Mouse (Mus musculus): ENCODE measurements around the gene Gm13290. TPM values are rescaled to one million over a fixed set of nuclear protein-coding genes. Genes with fewer than 3 reads are reported as not detected.

Gene Gm13290
- not detected for polyA plus RNA-seq (2014; fragmentation: Illumina TruSeq; extraction: RNeasy Lipid Tissue Mini Kit (QIAGEN cat#74804); ENCODE audit: low read depth, low replicate concordance)

GRCm38 (mm10) chr4:88773534-88773933, at the start of gene Gm13290:
Gene Gm13290 (plus strand): TSS chr4:88773834.

GRCm38 (mm10) chr4:88754818-88755340, 18.8 kb upstream of the Gm13290 start, which contains the start of gene Gm13271:
Gene Gm13271 (plus strand): TSS chr4:88754868.

GRCm38 (mm10) chr4:88759610-88760268, 13.9 kb upstream of the Gm13290 start, which contains the start of gene Gm13283:
Gene Gm13283 (plus strand): TSS chr4:88760119.

DNA sequence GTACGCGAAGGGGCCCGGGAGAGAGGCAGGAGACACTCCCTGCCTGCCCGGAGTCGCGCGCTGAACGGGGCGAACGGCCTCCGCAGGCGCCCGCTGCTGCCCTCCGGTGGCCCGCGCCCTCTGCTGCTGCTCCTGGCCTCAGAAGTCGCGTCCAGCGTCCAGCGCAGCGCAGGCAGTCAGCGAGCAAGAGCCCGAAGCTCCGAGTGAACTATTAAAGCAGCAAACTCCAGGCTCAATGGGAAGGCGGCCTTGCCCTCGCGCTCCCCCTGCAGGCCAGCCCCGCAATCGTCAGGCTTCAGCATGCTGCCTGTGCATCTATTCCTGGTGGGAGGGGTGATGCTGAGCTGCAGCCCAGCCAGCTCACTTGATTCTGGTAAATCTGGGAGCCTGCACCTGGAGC, 3.0 kb downstream of the Gm13290 start, which contains the start of gene Gm13289:
Gene Gm13289 (plus strand): TSS at position 301 of the 400 bp plus-strand sequence.

GRCm38 (mm10) chr4:88779550-88779949, 5.9 kb downstream of the Gm13290 start, which contains the start of gene Gm13272:
Gene Gm13272 (plus strand): TSS chr4:88779850.

DNA sequence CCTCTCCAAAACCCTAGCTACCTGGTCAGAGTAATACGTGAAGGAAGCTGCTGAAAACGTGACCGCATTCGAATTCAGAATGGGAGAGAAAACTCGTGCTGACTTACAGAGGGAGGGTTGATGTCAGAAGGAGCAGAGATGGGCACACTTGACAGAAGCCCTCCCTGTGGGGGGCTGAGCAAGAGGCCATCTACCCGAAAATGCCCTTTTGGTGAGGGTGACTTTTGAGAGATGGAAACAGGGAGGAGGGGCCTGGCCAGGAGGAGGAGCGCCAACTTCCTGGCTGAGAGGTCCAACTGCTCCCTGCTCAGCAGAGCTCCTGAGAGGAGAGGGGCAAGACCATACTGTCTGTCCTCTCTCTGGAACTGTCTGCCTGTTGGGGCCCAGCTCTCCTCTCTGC, 8.2 kb downstream of the Gm13290 start, which contains the start of gene Ifnz:
Gene Ifnz (plus strand): TSS at position 301 of the 400 bp plus-strand sequence.

GRCm38 (mm10) chr4:88785409-88785808, 11.8 kb downstream of the Gm13290 start, which contains the start of gene Gm13276:
Gene Gm13276 (plus strand): TSS chr4:88785709.

DNA sequence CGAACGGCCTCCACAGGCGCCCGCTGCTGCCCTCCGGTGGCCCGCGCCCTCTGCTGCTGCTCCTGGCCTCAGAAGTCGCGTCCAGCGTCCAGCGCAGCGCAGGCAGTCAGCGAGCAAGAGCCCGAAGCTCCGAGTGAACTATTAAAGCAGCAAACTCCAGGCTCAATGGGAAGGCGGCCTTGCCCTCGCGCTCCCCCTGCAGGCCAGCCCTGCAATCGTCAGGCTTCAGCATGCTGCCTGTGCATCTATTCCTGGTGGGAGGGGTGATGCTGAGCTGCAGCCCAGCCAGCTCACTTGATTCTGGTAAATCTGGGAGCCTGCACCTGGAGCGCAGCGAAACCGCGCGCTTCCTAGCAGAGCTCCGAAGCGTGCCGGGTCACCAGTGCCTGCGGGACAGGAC, 14.8 kb downstream of the Gm13290 start, which contains the start of gene Gm13277:
Gene Gm13277 (plus strand): TSS at position 231 of the 400 bp plus-strand sequence.

GRCm38 (mm10) chr4:88791250-88791649, 17.6 kb downstream of the Gm13290 start, which contains the start of gene Gm13278:
Gene Gm13278 (plus strand): TSS chr4:88791550.

GRCm38 (mm10) chr4:88793936-88794675, 20.5 kb downstream of the Gm13290 start, which contains the start of gene Gm13275:
Gene Gm13275 (plus strand): TSS chr4:88794487.

GRCm38 (mm10) chr4:88797097-88797496, 23.5 kb downstream of the Gm13290 start, which contains the start of gene Gm13279:
Gene Gm13279 (plus strand): TSS chr4:88797397.

GRCm38 (mm10) chr4:88799365-88799764, 25.7 kb downstream of the Gm13290 start, which contains the start of gene Gm13285:
Gene Gm13285 (plus strand): TSS chr4:88799665.

GRCm38 (mm10) chr4:88802954-88803353, 29.3 kb downstream of the Gm13290 start, which contains the start of gene Gm13287:
Gene Gm13287 (plus strand): TSS chr4:88803254.

GRCm38 (mm10) chr4:88805231-88805630, 31.6 kb downstream of the Gm13290 start, which contains the start of gene Gm13288:
Gene Gm13288 (plus strand): TSS chr4:88805531.

DNA sequence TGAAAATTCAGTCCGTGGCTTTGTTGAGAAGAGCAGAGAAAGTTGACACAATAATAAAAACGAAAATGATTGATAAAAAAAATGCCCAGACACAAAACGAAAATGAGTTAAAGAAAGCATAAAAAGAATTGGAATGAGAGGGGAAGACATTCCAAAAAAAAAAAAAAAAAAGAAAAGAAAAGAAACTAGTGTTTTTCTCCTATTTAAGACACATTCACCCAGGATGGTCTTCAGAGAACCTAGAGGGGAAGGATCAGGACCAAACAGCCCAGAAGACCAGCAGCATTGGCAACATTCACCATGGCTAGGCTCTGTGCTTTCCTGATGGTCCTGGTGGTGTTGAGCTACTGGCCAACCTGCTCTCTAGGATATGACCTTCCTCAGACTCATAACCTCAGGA, 42.3 kb downstream of the Gm13290 start, which contains the start of gene Ifna7:
Gene Ifna7 (plus strand): TSS at position 301 of the 400 bp plus-strand sequence.

DNA sequence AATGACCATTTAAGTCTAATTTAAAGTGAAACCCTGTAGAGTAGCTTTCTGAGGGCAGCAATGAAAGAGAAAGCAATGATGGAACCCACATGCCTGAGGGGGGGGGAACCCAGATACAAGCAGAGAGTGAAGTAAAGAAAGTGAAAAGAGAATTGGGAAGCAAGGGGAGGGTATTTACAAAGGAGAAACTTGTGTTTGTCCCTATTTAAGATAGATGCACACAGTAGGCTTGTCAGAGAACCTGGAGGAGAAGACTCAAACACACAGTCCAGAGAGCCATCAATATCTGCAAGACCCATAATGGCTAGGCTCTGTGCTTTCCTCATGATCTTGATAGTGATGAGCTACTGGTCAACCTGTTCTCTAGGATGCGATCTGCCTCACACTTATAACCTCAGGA, 46.0 kb downstream of the Gm13290 start, which contains the start of gene Ifna11:
Gene Ifna11 (plus strand): TSS at position 301 of the 400 bp plus-strand sequence.

Other genes with a start within 250 kb of the Gm13290 start
- gene Ifna15, start 215.6 kb upstream of the Gm13290 start, polyA plus RNA-seq (2014; fragmentation: Illumina TruSeq; extraction: RNeasy Lipid Tissue Mini Kit (QIAGEN cat#74804); ENCODE audit: low read depth, low replicate concordance) = not detected
- gene Ifna14, start 202.0 kb upstream of the Gm13290 start, polyA plus RNA-seq (2014; fragmentation: Illumina TruSeq; extraction: RNeasy Lipid Tissue Mini Kit (QIAGEN cat#74804); ENCODE audit: low read depth, low replicate concordance) = not detected
- not detected for gene Ifna9, start 181.4 kb upstream of the Gm13290 start, polyA plus RNA-seq (2014; fragmentation: Illumina TruSeq; extraction: RNeasy Lipid Tissue Mini Kit (QIAGEN cat#74804); ENCODE audit: low read depth, low replicate concordance)
- gene Ifna12, start 170.5 kb upstream of the Gm13290 start, polyA plus RNA-seq (2014; fragmentation: Illumina TruSeq; extraction: RNeasy Lipid Tissue Mini Kit (QIAGEN cat#74804); ENCODE audit: low read depth, low replicate concordance) = not detected
- not detected for gene C87499, start 139.4 kb upstream of the Gm13290 start, polyA plus RNA-seq (2014; fragmentation: Illumina TruSeq; extraction: RNeasy Lipid Tissue Mini Kit (QIAGEN cat#74804); ENCODE audit: low read depth, low replicate concordance)
- not detected for gene Ifna13, start 129.4 kb upstream of the Gm13290 start, polyA plus RNA-seq (2014; fragmentation: Illumina TruSeq; extraction: RNeasy Lipid Tissue Mini Kit (QIAGEN cat#74804); ENCODE audit: low read depth, low replicate concordance)
- gene Ifna16, start 96.9 kb upstream of the Gm13290 start, polyA plus RNA-seq (2014; fragmentation: Illumina TruSeq; extraction: RNeasy Lipid Tissue Mini Kit (QIAGEN cat#74804); ENCODE audit: low read depth, low replicate concordance) = not detected
- not detected for gene Ifna2, start 89.9 kb upstream of the Gm13290 start, polyA plus RNA-seq (2014; fragmentation: Illumina TruSeq; extraction: RNeasy Lipid Tissue Mini Kit (QIAGEN cat#74804); ENCODE audit: low read depth, low replicate concordance)
- gene Ifnab, start 82.5 kb upstream of the Gm13290 start, polyA plus RNA-seq (2014; fragmentation: Illumina TruSeq; extraction: RNeasy Lipid Tissue Mini Kit (QIAGEN cat#74804); ENCODE audit: low read depth, low replicate concordance) = not detected
- gene Gm26566, start 52.0 kb upstream of the Gm13290 start, polyA plus RNA-seq (2014; fragmentation: Illumina TruSeq; extraction: RNeasy Lipid Tissue Mini Kit (QIAGEN cat#74804); ENCODE audit: low read depth, low replicate concordance) = not detected
- gene Klhl9, start 51.4 kb upstream of the Gm13290 start, polyA plus RNA-seq (2014; fragmentation: Illumina TruSeq; extraction: RNeasy Lipid Tissue Mini Kit (QIAGEN cat#74804); ENCODE audit: low read depth, low replicate concordance) = 132 TPM
- not detected for gene Gm13271, start 19.0 kb upstream of the Gm13290 start, polyA plus RNA-seq (2014; fragmentation: Illumina TruSeq; extraction: RNeasy Lipid Tissue Mini Kit (QIAGEN cat#74804); ENCODE audit: low read depth, low replicate concordance)
- gene Gm13283, start 13.7 kb upstream of the Gm13290 start, polyA plus RNA-seq (2014; fragmentation: Illumina TruSeq; extraction: RNeasy Lipid Tissue Mini Kit (QIAGEN cat#74804); ENCODE audit: low read depth, low replicate concordance) = not detected
- not detected for gene Gm13289, start 3.1 kb downstream of the Gm13290 start, polyA plus RNA-seq (2014; fragmentation: Illumina TruSeq; extraction: RNeasy Lipid Tissue Mini Kit (QIAGEN cat#74804); ENCODE audit: low read depth, low replicate concordance)
- gene Gm13272, start 6.0 kb downstream of the Gm13290 start, polyA plus RNA-seq (2014; fragmentation: Illumina TruSeq; extraction: RNeasy Lipid Tissue Mini Kit (QIAGEN cat#74804); ENCODE audit: low read depth, low replicate concordance) = not detected
- not detected for gene Ifnz, start 8.3 kb downstream of the Gm13290 start, polyA plus RNA-seq (2014; fragmentation: Illumina TruSeq; extraction: RNeasy Lipid Tissue Mini Kit (QIAGEN cat#74804); ENCODE audit: low read depth, low replicate concordance)
- not detected for gene Gm13276, start 11.9 kb downstream of the Gm13290 start, polyA plus RNA-seq (2014; fragmentation: Illumina TruSeq; extraction: RNeasy Lipid Tissue Mini Kit (QIAGEN cat#74804); ENCODE audit: low read depth, low replicate concordance)
- gene Gm13277, start 14.8 kb downstream of the Gm13290 start, polyA plus RNA-seq (2014; fragmentation: Illumina TruSeq; extraction: RNeasy Lipid Tissue Mini Kit (QIAGEN cat#74804); ENCODE audit: low read depth, low replicate concordance) = not detected
- gene Gm13278, start 17.7 kb downstream of the Gm13290 start, polyA plus RNA-seq (2014; fragmentation: Illumina TruSeq; extraction: RNeasy Lipid Tissue Mini Kit (QIAGEN cat#74804); ENCODE audit: low read depth, low replicate concordance) = not detected
- gene Gm13275, start 20.7 kb downstream of the Gm13290 start, polyA plus RNA-seq (2014; fragmentation: Illumina TruSeq; extraction: RNeasy Lipid Tissue Mini Kit (QIAGEN cat#74804); ENCODE audit: low read depth, low replicate concordance) = not detected
- not detected for gene Gm13279, start 23.6 kb downstream of the Gm13290 start, polyA plus RNA-seq (2014; fragmentation: Illumina TruSeq; extraction: RNeasy Lipid Tissue Mini Kit (QIAGEN cat#74804); ENCODE audit: low read depth, low replicate concordance)
- not detected for gene Gm13285, start 25.8 kb downstream of the Gm13290 start, polyA plus RNA-seq (2014; fragmentation: Illumina TruSeq; extraction: RNeasy Lipid Tissue Mini Kit (QIAGEN cat#74804); ENCODE audit: low read depth, low replicate concordance)
- gene Gm13287, start 29.4 kb downstream of the Gm13290 start, polyA plus RNA-seq (2014; fragmentation: Illumina TruSeq; extraction: RNeasy Lipid Tissue Mini Kit (QIAGEN cat#74804); ENCODE audit: low read depth, low replicate concordance) = not detected
- gene Gm13288, start 31.7 kb downstream of the Gm13290 start, polyA plus RNA-seq (2014; fragmentation: Illumina TruSeq; extraction: RNeasy Lipid Tissue Mini Kit (QIAGEN cat#74804); ENCODE audit: low read depth, low replicate concordance) = not detected
- gene Ifna7, start 42.4 kb downstream of the Gm13290 start, polyA plus RNA-seq (2014; fragmentation: Illumina TruSeq; extraction: RNeasy Lipid Tissue Mini Kit (QIAGEN cat#74804); ENCODE audit: low read depth, low replicate concordance) = not detected
- not detected for gene Ifna11, start 46.1 kb downstream of the Gm13290 start, polyA plus RNA-seq (2014; fragmentation: Illumina TruSeq; extraction: RNeasy Lipid Tissue Mini Kit (QIAGEN cat#74804); ENCODE audit: low read depth, low replicate concordance)
- gene Ifna6, start 53.6 kb downstream of the Gm13290 start, polyA plus RNA-seq (2014; fragmentation: Illumina TruSeq; extraction: RNeasy Lipid Tissue Mini Kit (QIAGEN cat#74804); ENCODE audit: low read depth, low replicate concordance) = not detected
- not detected for gene Ifna5, start 61.7 kb downstream of the Gm13290 start, polyA plus RNA-seq (2014; fragmentation: Illumina TruSeq; extraction: RNeasy Lipid Tissue Mini Kit (QIAGEN cat#74804); ENCODE audit: low read depth, low replicate concordance)
- gene Ifna4, start 68.0 kb downstream of the Gm13290 start, polyA plus RNA-seq (2014; fragmentation: Illumina TruSeq; extraction: RNeasy Lipid Tissue Mini Kit (QIAGEN cat#74804); ENCODE audit: low read depth, low replicate concordance) = not detected
- not detected for gene Ifna1, start 76.3 kb downstream of the Gm13290 start, polyA plus RNA-seq (2014; fragmentation: Illumina TruSeq; extraction: RNeasy Lipid Tissue Mini Kit (QIAGEN cat#74804); ENCODE audit: low read depth, low replicate concordance)
- not detected for gene Ifne, start 106.4 kb downstream of the Gm13290 start, polyA plus RNA-seq (2014; fragmentation: Illumina TruSeq; extraction: RNeasy Lipid Tissue Mini Kit (QIAGEN cat#74804); ENCODE audit: low read depth, low replicate concordance)